Mouse (Mus musculus) T-helper 1 cell (primary cell): ENCODE measurements at regions not wholly inside any gene's neighbourhood (a gene's known extent, or its start where the extent isn't known, plus 50 kb on each side); places are given as distances from the start of the nearest gene placed in this dataset.

Experiments
- in situ Hi-C: fragments of 300-600 bp; cut with MboI, MseI; formaldehyde crosslinking; loops from one replicate; pipeline ENCODE4 v1.15.1; 2025; ENCODE audit warnings: high pct_unique_total_duplicates

DNA sequence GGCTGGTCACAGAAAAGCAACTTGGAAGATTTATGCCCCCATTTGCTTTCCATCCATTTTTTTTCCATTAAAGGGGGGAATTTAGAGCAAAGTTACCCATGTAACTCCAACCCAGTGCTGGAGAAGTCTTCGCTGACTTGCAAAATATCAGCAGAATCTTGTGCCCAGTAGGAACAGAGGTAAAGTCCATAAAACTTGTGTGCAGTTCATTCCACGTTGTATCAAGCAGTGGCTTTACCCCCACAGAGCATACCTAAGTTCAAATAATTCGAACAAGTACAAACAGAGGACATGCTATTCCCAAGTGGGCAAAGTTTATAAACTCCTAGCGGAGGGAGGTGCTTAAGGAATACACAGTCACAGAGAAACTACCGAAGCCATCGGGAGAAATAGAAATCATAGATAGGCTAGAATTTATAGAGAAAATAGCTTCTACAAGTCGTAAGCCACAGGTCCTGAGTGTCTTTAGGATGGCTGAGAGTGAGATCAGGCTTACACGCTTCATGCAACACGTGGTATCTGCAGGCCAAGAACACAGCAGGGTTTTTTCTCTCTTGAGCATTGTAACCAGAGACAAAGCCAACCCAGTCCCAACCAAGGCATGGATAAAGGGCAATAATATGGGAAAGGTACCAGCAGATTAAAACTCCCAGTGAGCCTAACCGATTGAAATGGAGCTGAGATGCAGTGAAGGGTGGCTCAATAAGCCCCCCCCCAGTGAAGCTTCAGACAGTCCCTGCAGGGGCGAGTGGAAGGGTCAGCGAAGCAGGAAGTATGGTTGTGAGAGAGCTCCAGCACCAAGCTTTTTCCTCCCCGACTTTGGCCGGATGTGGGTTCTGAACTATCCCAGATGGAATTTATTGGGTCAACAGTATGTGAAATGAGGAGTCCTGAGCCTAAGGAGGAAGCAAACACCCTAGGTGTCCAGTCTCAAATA, 487.6 kb upstream of the Gm9747 start:
- in situ Hi-C loops = no loop called here

DNA sequence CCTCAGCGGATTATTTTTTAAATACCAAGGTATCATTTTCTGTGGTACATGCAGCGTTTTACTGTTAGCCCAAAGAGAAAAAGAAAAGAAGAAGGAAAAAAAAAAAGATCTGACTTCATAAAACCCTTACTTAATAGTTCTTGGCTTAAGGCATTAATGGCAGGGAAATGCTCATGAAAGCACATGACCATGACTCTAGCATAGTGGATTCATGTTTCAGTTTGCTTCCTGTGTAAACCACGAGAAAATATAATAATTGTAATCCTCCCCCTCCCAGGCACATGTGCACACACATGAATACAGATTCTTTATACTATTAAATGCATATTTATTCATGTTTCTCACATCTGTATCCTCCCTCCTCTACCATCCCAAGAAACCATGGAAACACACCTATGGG, 486.9 kb upstream of the Gm9747 start:
- in situ Hi-C loops = no loop called here

DNA sequence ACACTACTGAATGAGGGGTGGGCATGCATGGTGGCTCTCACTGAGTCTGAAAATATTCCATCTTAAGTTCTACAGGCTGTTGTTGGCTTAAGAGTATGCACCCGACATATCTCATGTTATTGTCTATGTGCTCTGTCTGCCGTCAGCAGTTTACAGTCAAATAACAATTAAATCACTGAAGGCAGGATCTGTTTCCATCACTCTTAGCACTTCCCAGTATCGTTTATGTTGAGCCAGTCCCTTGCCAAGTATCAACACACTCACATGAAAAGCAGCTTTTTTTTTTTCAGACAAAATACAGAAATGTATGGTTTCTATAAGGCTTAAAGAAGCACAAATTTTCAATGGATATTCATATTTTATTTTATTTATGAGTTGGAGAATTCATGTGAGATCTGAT, 485.9 kb upstream of the Gm9747 start:
- in situ Hi-C loops = no loop called here

DNA sequence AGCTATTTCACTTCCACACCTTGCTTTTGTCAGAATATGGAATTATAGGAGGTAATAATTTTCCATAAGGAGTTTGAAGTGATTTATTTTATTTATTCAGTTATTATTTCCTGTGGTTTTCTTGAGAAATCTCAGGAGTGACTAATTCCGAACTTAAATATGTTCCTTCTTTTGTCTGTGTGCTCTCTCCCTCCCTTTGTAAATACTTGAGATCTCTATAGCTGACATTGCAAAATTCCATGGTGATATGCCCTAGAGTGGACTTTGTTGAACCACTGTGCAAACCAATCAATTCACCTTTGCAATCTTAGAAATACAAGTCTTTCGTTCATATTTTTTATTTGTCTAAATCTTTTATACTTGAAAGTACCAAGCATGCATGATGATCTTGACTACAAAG, 478.8 kb upstream of the Gm9747 start:
- in situ Hi-C loops = no loop called here

DNA sequence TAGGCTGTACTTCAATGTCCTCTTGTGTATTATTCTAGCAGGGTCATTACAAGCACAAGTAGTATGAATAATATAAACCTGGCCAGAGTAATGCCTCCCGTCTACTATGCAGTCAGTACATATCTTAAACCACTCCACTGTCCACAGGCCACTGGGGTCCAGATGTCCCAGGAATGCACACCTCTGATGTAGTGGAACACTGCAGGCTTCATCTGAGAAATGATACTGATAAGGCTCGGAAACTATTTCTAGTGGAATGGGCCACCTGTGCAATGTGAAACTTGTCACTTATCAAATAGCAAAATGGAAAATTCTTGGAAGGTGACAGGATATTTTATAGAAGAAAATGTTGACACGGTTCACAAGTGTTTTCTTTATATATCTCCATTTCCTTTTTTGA, 477.6 kb upstream of the Gm9747 start:
- in situ Hi-C loops = no loop called here

DNA sequence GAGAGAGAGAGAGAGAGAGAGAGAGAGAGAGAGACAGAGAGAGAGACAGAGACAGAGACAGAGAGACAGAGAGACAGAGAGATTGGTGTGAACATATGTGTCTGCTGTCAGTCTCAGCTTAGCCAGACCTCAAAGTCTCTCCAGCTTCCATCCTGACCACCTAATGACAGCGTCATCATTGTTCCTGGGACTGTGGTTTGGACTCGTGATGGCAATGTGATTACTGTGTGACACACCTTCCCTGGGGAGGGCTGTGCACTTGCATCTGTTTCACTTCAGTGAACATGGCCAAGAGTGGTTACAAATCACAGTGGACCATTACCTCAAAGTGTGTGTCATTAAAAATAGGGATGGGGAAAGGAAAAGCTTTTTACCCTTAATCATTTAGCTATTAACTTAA, 477.2 kb upstream of the Gm9747 start:
- in situ Hi-C loops = no loop called here

DNA sequence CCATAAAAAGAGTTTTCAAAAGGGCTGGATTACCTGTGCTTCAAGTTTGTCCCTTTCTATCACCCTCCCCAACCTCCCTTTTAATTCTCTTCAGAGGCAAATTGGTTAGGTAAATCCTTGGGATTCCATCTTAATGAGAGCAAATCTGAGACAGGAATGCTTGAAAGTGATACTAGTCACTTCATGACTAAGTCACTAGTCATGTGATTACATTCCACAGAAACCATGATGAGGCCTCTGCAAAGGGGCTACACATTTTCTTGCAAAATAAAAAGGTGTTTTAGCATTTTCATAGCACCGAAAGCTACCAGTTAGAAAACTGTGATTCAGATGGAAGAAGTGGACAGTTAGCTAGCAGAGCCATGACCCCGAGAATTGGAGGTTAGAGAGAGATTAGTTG, 473.0 kb upstream of the Gm9747 start:
- in situ Hi-C loops = no loop called here

DNA sequence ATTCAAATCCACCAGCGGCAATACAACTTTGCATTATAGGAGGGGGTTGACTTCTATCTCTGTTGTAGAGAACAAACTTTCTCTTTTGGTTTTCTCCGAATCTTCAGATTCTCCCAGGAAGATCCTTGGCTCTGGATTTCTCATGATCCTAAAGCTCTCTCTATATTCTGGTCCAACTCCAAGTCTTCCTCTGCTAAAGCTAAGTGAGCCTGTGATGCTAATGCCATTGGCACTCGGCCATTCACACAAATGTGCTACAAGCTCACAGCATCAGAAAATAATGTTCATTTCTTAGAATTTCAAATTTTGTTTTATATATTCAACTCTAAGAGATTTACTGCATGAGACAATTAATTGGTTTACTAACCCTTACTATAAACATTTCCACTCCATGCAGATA, 461.2 kb upstream of the Gm9747 start:
- in situ Hi-C loops = no loop called here

DNA sequence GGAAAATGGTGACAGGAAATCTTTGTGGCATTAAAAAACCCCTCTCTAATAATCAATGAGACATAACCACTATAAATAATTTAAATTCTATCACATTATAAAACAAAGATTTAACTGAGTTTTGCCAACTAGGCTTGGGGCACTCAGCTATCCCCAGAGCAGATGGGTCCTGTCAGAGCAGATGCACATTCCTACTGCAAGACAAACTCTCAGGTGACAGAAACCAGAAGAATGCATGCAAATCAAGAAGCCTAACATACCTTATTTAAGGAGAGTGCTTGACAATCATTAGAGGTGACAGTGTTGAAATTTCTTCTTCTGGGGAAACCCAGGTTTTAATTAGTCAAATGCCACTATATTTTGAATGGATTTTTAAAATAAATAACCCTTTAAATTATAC, 452.3 kb upstream of the Gm9747 start:
- in situ Hi-C loops = no loop called here

DNA sequence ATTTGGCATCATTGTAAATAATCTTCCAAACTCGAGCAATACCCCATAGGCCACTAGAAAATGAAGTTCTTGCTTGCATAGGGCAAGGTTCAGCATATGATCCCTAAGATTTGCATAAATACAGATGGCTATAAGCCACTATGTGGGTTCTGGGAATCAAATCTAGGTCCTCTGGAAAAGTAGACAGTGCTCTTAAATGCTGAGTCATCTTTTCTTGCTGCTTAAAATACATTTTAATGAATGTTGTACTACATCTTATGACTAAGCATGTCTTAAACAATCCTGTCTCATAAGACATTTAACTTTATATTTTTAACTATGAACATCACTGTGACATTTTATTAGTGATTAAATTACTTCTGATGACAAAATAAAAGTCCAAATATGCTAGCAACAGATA, 448.6 kb upstream of the Gm9747 start:
- in situ Hi-C loops = no loop called here

DNA sequence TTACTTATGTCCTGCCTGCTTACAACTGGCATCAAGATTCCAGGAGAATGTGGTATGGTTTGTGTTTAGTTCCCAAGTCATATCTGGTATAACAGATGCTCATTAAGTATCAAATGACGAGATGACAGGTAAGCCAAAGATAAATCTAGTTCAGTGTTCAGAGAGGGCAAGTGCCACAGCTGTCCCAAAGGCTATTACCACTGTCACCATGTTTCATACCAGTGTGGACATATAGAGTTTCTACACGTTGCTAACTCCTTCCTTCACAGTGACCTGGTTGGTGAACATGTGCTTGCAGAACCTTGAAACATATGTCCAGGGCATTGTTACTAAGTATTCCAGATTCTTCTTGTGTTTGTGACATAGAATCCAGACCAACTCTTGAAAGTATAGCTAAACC, 438.1 kb upstream of the Gm9747 start:
- in situ Hi-C loops = no loop called here

DNA sequence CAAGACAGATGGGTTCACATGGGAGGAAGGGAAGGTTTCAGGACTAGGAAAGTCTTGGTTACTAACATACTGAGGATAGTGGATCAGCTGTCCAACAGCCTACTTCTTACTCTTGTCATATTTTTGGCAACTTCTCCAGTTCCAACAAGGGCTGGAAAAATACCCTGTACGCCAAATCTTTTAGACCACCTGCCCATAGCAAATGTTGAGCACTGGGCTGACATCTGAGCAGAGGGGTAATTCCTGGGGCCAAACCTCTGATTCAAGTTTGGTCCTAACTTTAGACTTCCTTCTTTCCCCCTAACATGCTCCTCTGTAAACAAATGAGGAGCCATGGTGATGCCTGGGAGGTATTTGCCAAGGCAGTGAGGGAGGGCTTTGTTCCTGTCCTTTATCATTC, 437.5 kb upstream of the Gm9747 start:
- in situ Hi-C loops = no loop called here

DNA sequence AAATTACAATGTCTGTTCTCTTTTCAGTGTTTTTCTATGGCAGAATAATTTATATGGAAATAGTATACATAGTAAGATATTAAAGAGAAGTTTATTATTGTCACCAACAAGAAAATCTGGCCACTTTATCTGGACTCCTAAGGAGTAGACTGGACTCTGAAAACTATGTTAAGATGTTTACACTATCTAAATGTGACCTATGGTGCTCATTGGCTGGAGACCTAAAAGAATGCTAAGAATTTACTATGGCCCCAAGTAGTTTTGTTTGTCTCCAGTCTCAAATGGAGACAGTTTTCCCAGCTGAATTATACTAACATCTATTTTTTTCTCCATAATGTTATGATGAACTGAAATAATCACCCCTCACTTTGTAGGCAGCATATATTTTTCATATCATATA, 421.3 kb upstream of the Gm9747 start:
- in situ Hi-C loops = no loop called here

DNA sequence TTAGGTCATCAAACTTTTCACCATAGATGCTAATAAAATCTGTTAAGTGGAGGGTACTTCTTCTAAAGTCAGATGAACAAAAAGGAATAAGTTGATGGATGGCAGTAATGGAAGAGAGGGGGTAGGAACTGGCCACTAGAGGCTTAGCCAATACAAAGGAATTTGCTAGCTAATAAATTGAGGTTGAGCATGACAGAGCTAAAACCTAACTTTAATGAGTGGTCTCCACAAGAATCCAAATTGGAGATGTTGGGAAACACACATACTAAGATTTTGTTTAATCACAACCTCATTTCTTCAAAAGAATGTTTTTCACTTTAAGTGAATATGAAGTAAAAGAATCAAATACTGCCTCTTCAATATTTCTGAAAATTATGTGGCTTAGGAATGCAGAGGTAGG, 414.0 kb upstream of the Gm9747 start:
- in situ Hi-C loops = no loop called here

DNA sequence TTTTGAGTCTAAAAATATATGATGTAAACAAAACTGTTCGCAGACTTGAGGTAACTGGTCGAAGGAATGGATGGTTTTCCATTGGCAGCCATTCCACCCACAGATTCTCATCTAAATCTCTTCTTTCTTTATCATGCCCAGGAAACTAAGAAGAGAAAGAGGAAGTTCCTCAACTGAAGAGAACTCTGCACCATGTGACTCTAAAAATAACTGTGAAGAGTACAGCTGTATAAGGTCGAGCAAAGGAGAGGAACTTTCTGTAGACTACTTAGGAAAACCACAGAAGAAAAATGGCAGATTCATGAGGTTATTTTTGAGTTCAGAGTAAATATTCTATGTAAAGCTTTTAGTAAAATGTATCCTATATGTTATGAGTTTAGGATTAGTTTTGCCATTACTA, 390.9 kb upstream of the Gm9747 start:
- in situ Hi-C loops = no loop called here

DNA sequence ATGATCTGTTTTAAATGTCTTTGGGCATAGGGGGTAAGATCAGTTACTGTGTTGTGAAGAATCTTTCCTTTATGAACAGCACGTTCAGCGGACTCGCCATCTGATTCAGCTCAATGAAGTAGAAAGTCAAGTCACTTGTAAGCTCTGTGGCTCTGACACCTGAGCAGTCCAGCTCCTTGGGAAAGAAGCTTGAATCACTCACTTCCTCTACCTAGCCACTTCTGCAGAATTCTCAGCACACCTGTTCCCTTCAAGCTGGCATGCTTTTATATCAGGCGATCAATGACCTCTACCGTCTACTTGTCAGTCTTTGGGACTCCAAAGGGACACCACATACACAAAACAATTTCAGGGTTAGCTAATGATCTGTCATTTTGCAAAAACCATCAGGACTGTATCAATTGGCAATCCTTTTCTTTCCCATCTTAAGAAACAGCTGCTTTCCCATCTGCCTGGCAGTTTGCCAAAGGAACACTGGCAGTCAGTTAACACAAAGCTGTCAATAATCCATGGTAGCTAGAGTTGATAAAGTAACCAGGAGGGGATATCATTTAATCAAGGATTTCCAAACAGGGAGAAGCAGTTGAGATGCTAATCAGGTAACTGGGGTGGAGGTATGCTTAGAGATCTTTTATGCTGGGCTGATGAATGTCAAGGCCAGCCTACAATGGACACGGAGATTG, 382.3 kb upstream of the Gm9747 start:
- in situ Hi-C loops = no loop called here

DNA sequence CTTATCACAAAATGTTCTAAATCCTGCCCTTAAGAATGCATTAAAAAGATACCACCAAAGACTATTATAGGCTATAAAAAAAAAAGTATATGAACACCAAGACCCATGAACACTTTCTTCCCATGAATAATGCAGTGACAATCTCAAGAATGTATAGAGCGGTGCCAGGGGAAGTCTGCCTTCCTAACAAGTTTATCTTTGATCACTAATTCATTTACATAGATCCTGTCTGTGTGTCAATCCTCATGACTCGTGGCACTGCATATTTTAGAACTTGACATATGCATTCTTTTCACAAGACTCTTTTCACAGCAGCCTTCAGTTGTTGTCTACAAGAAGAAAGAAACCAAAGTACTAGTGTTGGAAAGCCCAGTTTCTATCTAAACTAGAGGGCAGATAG, 373.4 kb upstream of the Gm9747 start:
- in situ Hi-C loops = no loop called here

DNA sequence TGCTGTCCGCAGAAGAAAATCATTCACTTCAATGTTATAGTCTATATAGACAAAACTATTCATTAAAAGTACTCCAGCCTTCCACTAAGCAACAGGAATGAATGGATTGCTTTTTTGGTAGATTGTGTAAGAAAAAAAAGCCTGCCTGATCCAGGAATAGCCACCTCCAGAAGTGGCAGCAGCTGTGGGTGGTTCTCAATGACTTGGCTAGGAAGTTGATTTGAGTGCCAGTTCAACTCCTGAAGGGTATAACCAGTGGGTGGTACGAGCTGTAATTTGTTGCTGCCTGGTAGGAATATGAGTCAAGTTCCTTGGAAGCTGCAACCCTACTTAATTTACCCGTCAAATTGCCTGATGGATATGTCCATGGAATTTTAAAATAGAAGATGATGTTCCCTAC, 368.3 kb upstream of the Gm9747 start:
- in situ Hi-C loops = no loop called here

DNA sequence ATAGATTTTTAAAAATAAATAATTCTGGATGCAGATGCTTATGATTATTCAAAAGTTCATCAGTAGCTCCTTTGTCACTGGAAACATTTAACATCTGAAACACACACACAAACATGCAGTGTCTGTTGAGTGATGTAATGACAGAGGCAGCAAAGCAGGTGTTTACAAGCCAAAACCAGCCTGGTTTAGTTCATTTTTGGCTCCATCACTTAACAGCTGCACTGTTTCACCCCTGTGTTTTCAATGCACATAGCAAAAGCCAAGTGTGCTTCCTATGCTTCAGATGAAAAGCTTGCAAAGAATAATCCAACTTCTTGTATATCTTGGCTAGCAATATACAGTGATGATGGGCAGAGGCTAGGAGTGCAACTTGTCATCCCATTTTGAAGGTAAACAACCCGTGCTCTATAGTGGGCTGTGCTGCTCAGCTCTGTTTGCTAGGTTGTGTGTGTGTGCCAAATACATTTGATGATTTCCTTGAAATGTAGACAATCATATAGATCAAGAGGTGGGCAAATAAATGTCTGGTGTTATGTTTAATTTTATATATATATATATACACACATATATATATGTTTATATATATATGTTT, 345.9 kb upstream of the Gm9747 start:
- in situ Hi-C loops = no loop called here

DNA sequence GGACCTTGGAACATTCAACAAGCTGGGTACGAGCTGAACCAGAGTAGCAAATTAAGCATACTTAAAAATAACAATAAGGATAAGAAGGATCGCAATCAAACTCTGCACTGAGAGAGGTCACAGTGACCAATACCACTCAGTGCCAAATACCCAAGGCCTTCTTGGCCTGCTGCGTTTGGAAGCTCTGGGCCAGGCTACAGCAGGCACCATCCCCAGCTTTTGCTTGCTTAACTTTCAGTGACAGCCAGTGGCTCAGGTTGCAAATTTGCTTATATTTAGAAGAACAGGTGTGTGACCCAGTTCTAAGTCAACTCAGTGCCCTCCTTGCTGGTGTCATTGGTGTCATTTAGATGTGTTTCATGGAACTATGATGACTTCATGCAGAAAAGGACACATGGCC, 335.7 kb upstream of the Gm9747 start:
- in situ Hi-C loops = no loop called here

DNA sequence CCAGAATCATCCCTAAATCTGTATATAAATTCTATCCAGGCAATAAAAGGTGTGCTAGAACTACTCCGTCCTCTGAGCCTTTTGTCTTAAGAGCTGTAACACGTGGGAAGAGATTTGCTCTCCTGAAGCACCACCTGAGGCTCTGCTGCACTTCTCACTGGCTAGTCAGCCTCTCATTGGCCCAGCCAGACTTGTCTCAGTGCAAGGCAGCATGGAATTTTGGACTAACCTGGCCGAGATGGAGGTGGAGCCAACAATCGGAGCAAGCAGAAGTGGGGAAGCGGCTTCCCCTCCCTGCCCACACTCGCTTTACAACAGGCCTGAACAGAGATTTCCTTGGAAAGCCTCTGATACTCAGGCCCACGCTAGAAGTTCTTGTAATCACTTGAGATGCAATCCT, 332.1 kb upstream of the Gm9747 start:
- in situ Hi-C loops = no loop called here

DNA sequence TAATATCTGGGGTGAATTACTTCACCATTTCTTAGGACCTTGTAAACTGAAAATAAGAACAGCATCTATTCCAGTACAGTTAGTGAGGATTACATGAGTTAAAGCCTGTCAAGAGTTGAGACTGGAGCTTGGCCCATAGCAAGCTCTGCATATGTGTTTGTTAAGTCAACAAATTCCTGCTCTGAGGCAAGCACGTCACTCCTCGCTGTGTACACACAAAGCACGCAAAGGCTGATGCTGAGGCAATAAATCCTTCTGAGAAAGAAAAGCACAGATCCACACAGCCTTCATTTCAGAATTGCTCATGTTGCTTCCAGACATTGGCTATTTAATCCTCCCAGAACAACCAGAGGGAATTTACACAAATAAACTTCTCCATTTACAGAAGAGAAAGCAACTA, 328.9 kb upstream of the Gm9747 start:
- in situ Hi-C loops = no loop called here

DNA sequence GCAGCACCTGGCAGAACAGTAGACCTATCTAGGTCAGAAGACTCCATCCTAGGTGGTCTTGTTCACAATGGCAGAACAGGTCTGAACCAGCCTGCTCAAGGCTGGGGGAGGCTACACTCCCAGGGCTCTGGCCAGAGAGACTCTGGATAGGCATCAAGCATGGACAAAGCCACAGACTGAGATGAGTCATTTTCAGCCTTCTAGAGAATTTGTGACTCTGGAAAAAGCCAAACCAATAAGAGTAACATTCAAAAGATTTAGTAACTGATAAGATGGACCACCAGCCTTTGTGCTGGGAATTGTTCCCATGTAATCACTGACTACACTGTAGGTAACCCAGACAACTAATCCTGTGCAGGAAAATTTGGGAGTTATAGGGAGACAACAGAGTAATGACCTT, 320.3 kb upstream of the Gm9747 start:
- in situ Hi-C loops = no loop called here
